Mouse (Mus musculus) hindbrain, postnatal 0 days (tissue): Measurements from ENCODE around the gene Dusp28. TPM values are rescaled to one million over a fixed set of nuclear protein-coding genes. Genes with fewer than 3 reads are reported as not detected.

Experiments
- ATAC-seq: fragments of 200-750 bp; cut with Nextera tagmentation; 2 replicates; pipeline ENCODE4 v1.8.0; 2017; ENCODE audit warnings: mild to moderate bottlenecking, moderate TSS enrichment, moderate library complexity
- DNase-seq: peaks from one replicate; pipeline ENCODE4 v3.0.0-alpha.2; 2015; ENCODE audit warnings: low spot score
- H3K27ac ChIP-seq: fragments of 300-500 bp; sonication (generic); 2 replicates; pipeline ENCODE4 v1.5.1; 2014; ENCODE audit warnings: mild to moderate bottlenecking
- H3K27me3 ChIP-seq: fragments of 300-500 bp; sonication (generic); 2 replicates; pipeline ENCODE4 v1.6.1; 2014; ENCODE audit warnings: low read length, mixed read lengths; ENCODE audit not compliant: insufficient read depth
- H3K36me3 ChIP-seq: fragments of 300-500 bp; sonication (generic); 2 replicates; pipeline ENCODE4 v1.6.1; 2014; ENCODE audit warnings: low read length, mixed read lengths; ENCODE audit not compliant: insufficient read depth
- H3K4me1 ChIP-seq: fragments of 300-500 bp; sonication (generic); 2 replicates; pipeline ENCODE4 v1.6.1; 2014; ENCODE audit warnings: antibody characterized with exemption, low read length, mixed read lengths; ENCODE audit not compliant: insufficient read depth
- H3K4me2 ChIP-seq: fragments of 300-500 bp; sonication (generic); 2 replicates; pipeline ENCODE4 v1.6.1; 2014; ENCODE audit warnings: low read depth, mild to moderate bottlenecking, low read length, moderate library complexity, mixed read lengths
- H3K4me3 ChIP-seq: fragments of 300-500 bp; sonication (generic); 2 replicates; pipeline ENCODE4 v1.5.1; 2014; ENCODE audit warnings: low read length
- H3K9ac ChIP-seq: fragments of 300-500 bp; sonication (generic); replicated peaks from 2 replicates; pipeline ENCODE4 v1.6.1; 2014; ENCODE audit warnings: mild to moderate bottlenecking, low read length, moderate library complexity, mixed read lengths
- H3K9me3 ChIP-seq: fragments of 300-500 bp; sonication (generic); 2 replicates; pipeline ENCODE4 v1.6.1; 2016; ENCODE audit warnings: low read length, mixed read lengths
- CTCF ChIP-seq: IDR thresholded peaks from 2 replicates; pipeline ENCODE4 v1.5.1; 2016; ENCODE audit warnings: antibody characterized with exemption, control low read depth, low read depth
- WGBS: fragments of 180-500 bp; shearing (Covaris S2); extraction: QIAGEN DNeasy Blood & Tissue Kit; methylation state at CpG from one replicate; pipeline ENCODE4 v1.1.7; 2014; 5-methylcytosine and 5-hydroxymethylcytosine counted together
- polyA plus RNA-seq: library from polyadenylated mRNA; unstranded; fragments of >200 nt; fragmentation: Nextera tagmentation; extraction: Ambion mirVana; gene quantifications from 2 replicates; pipeline ENCODE4 v1.2.1, GENCODE M21; 2015
- total RNA-seq: library from RNA; depleted of rRNA; stranded (reverse); fragments of >200 nt; gene quantifications from 2 replicates; pipeline ENCODE4 v1.2.3, GENCODE M21; 2014

Gene Dusp28
- total and polyA plus RNA-seq, 2 experiments from 2014 or later, result 21.9 to 25.2 TPM

GRCm38 (mm10) chr1:92875360-92876111, 31.2 kb upstream of the Dusp28 start:
- 82% methylated on average over 8 of the region's 8 CpGs for WGBS
- Histone ChIP-seq H3K9me3 (no peaks in the 10 kb centered on the region), H3K36me3 (no peaks in the 10 kb centered on the region), H3K4me1 (peaks cover 6% of the 10 kb centered on the region; the same call in 1 of the 2 replicates), H3K27ac (no peak overlapping the region), H3K9ac (no peak overlapping the region), H3K4me3 (no peak overlapping the region), H3K4me2 (no peak overlapping the region), H3K27me3 (no peaks in the 10 kb centered on the region)
- no peak for ATAC-seq
- no peak for TF ChIP-seq CTCF
- no peak for DNase-seq

- Histone ChIP-seq H3K27me3 (no peaks in the 10 kb centered on the region), H3K9me3 (no peaks in the 10 kb centered on the region), H3K4me3 (no peak overlapping the region), H3K4me2 (no peak overlapping the region), H3K9ac (no peak overlapping the region), H3K36me3 (no peaks in the 10 kb centered on the region), H3K27ac (no peak overlapping the region), H3K4me1 (peaks cover 6% of the 10 kb centered on the region; the same call in 1 of the 2 replicates)
- DNase-seq (no peak), ATAC-seq (no peak)
- WGBS, result 65% methylated on average over 12 of the region's 12 CpGs
- no peak for TF ChIP-seq CTCF
Observed at GRCm38 (mm10) chr1:92877431-92877978, 29.3 kb upstream of the Dusp28 start.

- Histone ChIP-seq H3K27ac (no peak overlapping the region), H3K36me3 (no peaks in the 10 kb centered on the region), H3K4me1 (peaks cover 6% of the 10 kb centered on the region; the same call in 1 of the 2 replicates), H3K9ac (no peak overlapping the region), H3K9me3 (no peaks in the 10 kb centered on the region), H3K4me3 (no peak overlapping the region), H3K4me2 (no peak overlapping the region), H3K27me3 (no peaks in the 10 kb centered on the region)
- DNase-seq (no peak), ATAC-seq (no peak)
- WGBS, result 89% methylated on average over 13 of the region's 13 CpGs
- TF ChIP-seq CTCF, result no peak
Observed at GRCm38 (mm10) chr1:92878066-92878741, 28.6 kb upstream of the Dusp28 start.

DNA sequence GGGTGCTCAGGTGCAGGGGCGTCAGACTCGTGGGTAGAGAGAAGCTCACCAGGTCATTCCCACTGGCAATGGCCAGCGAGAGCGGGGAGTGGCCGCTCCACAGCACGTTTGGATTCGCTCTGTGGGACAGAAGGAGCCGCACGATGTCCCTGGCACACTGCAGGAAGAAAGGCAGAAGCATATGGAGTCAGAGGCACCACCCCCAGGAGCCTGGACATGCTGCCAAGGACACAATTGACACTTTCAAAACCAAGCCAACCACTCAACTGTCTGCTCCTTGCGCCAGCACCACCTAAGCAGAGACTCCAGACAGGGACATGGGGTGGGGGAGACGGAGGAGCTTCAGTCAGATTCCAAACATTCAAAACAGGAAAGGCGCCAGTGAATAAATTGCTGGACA, 27.5 kb upstream of the Dusp28 start:
- 58% methylated on average over 12 of the region's 12 CpGs for WGBS
- Histone ChIP-seq H3K4me2 (no peak overlapping the region), H3K4me1 (peaks cover 6% of the 10 kb centered on the region; the same call in 1 of the 2 replicates), H3K9me3 (no peaks in the 10 kb centered on the region), H3K4me3 (no peak overlapping the region), H3K27ac (no peak overlapping the region), H3K27me3 (no peaks in the 10 kb centered on the region), H3K36me3 (no peaks in the 10 kb centered on the region), H3K9ac (no peak overlapping the region)
- ATAC-seq, result peak; percentile 36
- TF ChIP-seq CTCF, result no peak
- DNase-seq, result peak; percentile 57

DNA sequence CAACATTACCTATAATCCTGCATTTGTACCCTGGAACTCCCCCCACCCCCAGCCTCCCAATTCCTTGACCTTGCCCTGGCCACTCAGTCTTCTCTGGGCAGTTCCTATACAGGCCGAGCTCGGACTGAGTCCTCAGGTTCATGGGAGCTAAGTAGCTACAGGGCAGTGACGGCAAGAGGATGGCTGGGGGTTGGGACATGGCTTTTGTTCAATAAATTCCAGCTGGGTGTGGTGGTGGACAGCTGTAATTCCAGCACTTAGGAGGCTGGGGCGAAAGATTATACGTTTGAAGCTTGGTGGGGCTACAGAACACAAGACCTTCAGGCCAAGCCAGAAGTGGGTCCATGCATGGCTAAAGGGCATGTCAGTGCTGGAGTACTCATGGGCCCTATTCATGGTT, 26.7 kb upstream of the Dusp28 start:
- no peak for DNase-seq
- H3K9ac ChIP-seq, result no peak overlapping the region
- peaks cover 6% of the 10 kb centered on the region; the same call in 1 of the 2 replicates for H3K4me1 ChIP-seq
- H3K4me3 ChIP-seq, result no peak overlapping the region
- H3K36me3 ChIP-seq, result no peaks in the 10 kb centered on the region
- no peaks in the 10 kb centered on the region for H3K27me3 ChIP-seq
- no peak overlapping the region for H3K27ac ChIP-seq
- 79% methylated on average over 5 of the region's 5 CpGs for WGBS
- TF ChIP-seq CTCF, result no peak
- no peaks in the 10 kb centered on the region for H3K9me3 ChIP-seq
- no peak for ATAC-seq
- H3K4me2 ChIP-seq, result no peak overlapping the region

- H3K27ac ChIP-seq, result no peak overlapping the region
- no peak for TF ChIP-seq CTCF
- peaks cover 6% of the 10 kb centered on the region; the same call in 1 of the 2 replicates for H3K4me1 ChIP-seq
- no peak overlapping the region for H3K9ac ChIP-seq
- WGBS, result 75% methylated on average over 6 of the region's 6 CpGs
- H3K4me3 ChIP-seq, result no peak overlapping the region
- ATAC-seq (no peak), DNase-seq (no peak)
- no peaks in the 10 kb centered on the region for H3K9me3 ChIP-seq
- no peak overlapping the region for H3K4me2 ChIP-seq
- H3K27me3 ChIP-seq, result no peaks in the 10 kb centered on the region
- no peaks in the 10 kb centered on the region for H3K36me3 ChIP-seq
Observed at GRCm38 (mm10) chr1:92881982-92882381, 24.8 kb upstream of the Dusp28 start.
